Mouse (Mus musculus): ENCODE results near the gene Dclre1b. TPM values are rescaled to one million over a fixed set of nuclear protein-coding genes. Genes with fewer than 3 reads are reported as not detected.
"Not testable (repeated sequence)": the region's sequence is repeated elsewhere in the genome, so short reads cannot be mapped to it uniquely, and the experiment has no call there.

Dclre1b gene
- polyA plus RNA-seq, 1 experiment from 2014 or later: 21.1 TPM

DNA sequence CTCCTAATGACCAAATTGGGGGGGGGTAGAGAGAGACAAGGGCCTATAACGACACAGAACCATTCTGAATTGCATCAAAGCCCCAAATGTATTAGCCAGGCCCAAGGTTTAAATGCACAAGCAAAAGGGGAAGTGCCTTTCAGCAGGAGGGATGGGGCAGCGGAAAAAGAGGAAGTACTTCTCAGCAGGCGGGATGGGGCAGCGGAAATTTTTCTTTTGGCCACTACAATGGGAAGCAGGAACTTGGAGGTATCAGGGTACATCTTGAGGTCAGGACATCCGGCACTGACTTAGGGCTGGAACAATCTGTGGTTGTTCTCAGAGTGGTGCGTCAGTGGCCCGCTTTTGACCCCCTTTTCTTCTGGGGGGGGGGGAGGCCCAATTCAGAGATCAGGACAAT lies 31.7 kb upstream of the Dclre1b start:
- not testable (repeated sequence) for ATAC-seq; H3K9me3 ChIP-seq (ENCODE audit: control insufficient read depth, low read length); H3K36me3 ChIP-seq (ENCODE audit: control insufficient read depth, insufficient read depth, low read length); H3K4me1 ChIP-seq (ENCODE audit: control insufficient read depth, insufficient read depth, low read length); H3K9ac ChIP-seq (ENCODE audit: low read depth, low read length); H3K4me2 ChIP-seq (ENCODE audit: low read depth, low read length); H3K27me3 ChIP-seq (replicated peaks; ENCODE audit: control insufficient read depth, insufficient read depth, low read length); H3K27ac ChIP-seq (ENCODE audit: low read length); H3K4me3 ChIP-seq (ENCODE audit: low read length)
- 90% methylated on average over 7 of the region's 7 CpGs for WGBS

DNA sequence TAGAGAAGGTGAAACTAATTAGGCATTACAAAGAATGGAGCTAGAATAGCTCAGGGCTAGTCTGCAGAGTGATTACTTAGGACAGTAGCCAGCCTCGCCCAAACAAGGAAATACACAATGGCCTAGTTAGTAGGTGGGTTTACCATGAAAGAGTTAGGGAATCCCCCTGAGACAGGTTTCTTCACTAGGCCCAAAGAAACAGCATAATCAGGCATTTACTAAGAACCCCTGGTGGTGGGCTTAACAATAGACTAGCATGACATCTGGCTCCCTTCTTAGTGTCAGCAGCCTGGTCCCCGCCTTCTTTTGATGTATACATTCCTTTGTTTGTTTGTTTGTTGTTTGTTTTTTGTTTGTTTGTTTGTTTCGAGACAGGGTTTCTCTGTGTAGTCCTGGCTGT lies 31.0 kb upstream of the Dclre1b start:
- ATAC-seq; H3K36me3 ChIP-seq (ENCODE audit: control insufficient read depth, insufficient read depth, low read length); H3K9ac ChIP-seq (ENCODE audit: low read depth, low read length); H3K27me3 ChIP-seq (replicated peaks; ENCODE audit: control insufficient read depth, insufficient read depth, low read length); H3K4me2 ChIP-seq (ENCODE audit: low read depth, low read length); H3K4me1 ChIP-seq (ENCODE audit: control insufficient read depth, insufficient read depth, low read length); H3K4me3 ChIP-seq (ENCODE audit: low read length); H3K9me3 ChIP-seq (ENCODE audit: control insufficient read depth, low read length); H3K27ac ChIP-seq (ENCODE audit: low read length): not testable (repeated sequence)
- 80% methylated on average over 3 of the region's 3 CpGs for WGBS

DNA sequence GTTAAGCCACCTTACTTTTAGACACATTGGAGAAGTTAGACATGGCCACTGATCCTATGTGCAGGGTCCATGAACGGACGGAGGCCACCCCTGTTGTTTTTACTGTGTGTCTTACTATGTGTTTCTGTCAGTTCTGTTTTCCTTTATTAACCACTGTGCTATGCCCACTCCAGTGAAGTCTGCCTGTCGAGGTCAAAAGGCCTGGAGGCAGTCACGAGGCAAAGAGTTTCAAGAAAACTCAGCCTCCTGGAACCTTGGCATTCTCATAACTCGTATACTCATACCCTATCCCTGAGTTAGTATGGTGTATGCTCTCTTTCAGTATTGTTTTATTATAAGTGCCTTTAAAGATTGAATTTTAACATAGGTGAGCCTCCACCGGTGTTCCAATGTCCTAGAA lies 30.5 kb upstream of the Dclre1b start:
- no peak overlapping the region for H3K4me3 ChIP-seq (ENCODE audit: low read length)
- ATAC-seq: no peak
- H3K27ac ChIP-seq (ENCODE audit: low read length): no peak overlapping the region
- H3K4me2 ChIP-seq (ENCODE audit: low read depth, low read length): no peak overlapping the region
- H3K27me3 ChIP-seq (replicated peaks; ENCODE audit: control insufficient read depth, insufficient read depth, low read length): no peaks in the 10 kb centered on the region
- H3K36me3 ChIP-seq (ENCODE audit: control insufficient read depth, insufficient read depth, low read length): no peaks in the 10 kb centered on the region
- H3K9ac ChIP-seq (ENCODE audit: low read depth, low read length): no peak overlapping the region
- no peaks in the 10 kb centered on the region for H3K4me1 ChIP-seq (ENCODE audit: control insufficient read depth, insufficient read depth, low read length)
- 0 out of 2 replicates have a peak, but pooled peaks cover 4% of the 10 kb centered on the region for H3K9me3 ChIP-seq (ENCODE audit: control insufficient read depth, low read length)
- 93% methylated on average over 6 of the region's 6 CpGs for WGBS

DNA sequence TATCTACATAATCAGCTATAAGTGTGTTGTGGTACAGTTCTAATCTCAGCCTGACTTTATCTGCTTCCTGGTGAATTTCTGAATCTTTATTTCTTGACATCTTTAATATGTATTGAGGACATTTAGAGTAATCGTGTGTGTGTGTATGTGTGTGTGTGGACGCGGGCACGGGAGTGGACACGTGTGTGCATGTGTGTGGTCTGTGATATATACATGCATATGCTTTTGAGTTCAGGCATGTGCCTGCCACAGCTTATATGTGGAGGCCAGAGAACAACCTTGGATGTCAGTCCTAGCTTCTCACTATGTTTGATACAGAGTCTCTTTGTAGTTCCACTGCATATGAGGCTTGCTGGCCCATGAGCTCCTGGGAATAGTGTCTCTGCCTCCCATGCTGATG lies 27.2 kb upstream of the Dclre1b start:
- no peak overlapping the region for H3K4me2 ChIP-seq (ENCODE audit: low read depth, low read length)
- H3K9ac ChIP-seq (ENCODE audit: low read depth, low read length): no peak overlapping the region
- H3K27ac ChIP-seq (ENCODE audit: low read length): no peak overlapping the region
- no peaks in the 10 kb centered on the region for H3K36me3 ChIP-seq (ENCODE audit: control insufficient read depth, insufficient read depth, low read length)
- ATAC-seq: no peak
- no peaks in the 10 kb centered on the region for H3K27me3 ChIP-seq (replicated peaks; ENCODE audit: control insufficient read depth, insufficient read depth, low read length)
- no peaks in the 10 kb centered on the region; the same call in 1 of the 2 replicates for H3K4me1 ChIP-seq (ENCODE audit: control insufficient read depth, insufficient read depth, low read length)
- H3K4me3 ChIP-seq (ENCODE audit: low read length): no peak overlapping the region
- no peaks in the 10 kb centered on the region for H3K9me3 ChIP-seq (ENCODE audit: control insufficient read depth, low read length)
- 97% methylated on average over 5 of the region's 5 CpGs for WGBS

DNA sequence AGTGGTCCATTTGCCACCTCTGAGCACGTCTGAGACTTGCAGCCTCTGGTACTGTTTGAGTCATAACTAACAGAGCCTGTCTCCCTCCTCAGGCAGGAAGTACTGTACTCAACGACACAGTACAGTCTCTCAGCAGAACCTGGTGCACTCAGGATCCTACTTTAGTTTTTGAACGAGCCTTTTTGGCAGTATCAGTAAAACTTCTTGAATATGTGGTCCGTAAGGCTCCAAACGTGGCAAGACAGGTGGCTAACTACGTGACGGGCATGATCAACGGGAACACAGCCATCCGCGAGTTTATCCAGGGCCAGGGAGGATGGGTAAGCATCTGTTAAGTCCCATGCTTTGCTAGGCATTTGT lies 26.7 kb upstream of the Dclre1b start:
- no peaks in the 10 kb centered on the region for H3K27me3 ChIP-seq (replicated peaks; ENCODE audit: control insufficient read depth, insufficient read depth, low read length)
- no peak overlapping the region for H3K4me2 ChIP-seq (ENCODE audit: low read depth, low read length)
- no peak for ATAC-seq
- WGBS: 78% methylated on average over 10 of the region's 10 CpGs
- H3K4me1 ChIP-seq (ENCODE audit: control insufficient read depth, insufficient read depth, low read length): no peaks in the 10 kb centered on the region; the same call in 1 of the 2 replicates
- H3K9me3 ChIP-seq (ENCODE audit: control insufficient read depth, low read length): no peaks in the 10 kb centered on the region
- H3K36me3 ChIP-seq (ENCODE audit: control insufficient read depth, insufficient read depth, low read length): no peaks in the 10 kb centered on the region
- 0 out of 2 replicates have a peak overlapping the region, but pooled peaks have one; percentile 8 for H3K27ac ChIP-seq (ENCODE audit: low read length)
- H3K9ac ChIP-seq (ENCODE audit: low read depth, low read length): no peak overlapping the region
- H3K4me3 ChIP-seq (ENCODE audit: low read length): no peak overlapping the region

DNA sequence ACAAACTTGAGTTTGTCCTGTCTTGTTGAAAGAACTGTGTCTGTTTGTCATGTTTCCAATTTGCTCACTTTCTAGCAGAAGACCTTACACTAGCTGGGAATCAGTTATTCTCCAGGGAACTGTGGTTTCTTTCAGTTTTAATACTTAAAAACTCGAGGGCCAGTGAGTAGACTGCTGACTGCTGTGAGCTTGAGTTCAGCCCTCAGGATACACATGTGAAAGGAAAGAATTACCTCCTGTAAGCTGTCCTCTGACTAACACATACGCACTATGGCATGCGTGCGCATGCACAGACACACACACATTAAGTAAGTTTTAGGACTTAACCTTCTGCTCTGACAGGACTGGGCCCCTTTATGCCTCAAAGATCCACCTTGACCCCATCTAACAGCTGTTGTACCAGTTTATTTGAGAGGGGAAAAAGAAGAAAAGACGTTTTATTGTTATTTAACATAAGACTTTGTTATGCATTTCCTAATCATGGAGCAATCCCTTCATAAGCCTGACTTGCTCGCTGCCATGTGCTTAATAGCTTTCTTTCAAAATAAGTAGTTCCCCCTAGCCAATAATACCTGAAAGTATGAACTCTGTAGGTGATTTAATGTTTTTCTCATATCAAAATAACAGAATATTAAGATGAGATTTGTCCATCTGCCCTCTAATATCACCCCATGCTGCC lies 26.2 kb upstream of the Dclre1b start:
- Histone ChIP-seq H3K4me1 (ENCODE audit: control insufficient read depth, insufficient read depth, low read length) (no peaks in the 10 kb centered on the region; the same call in 1 of the 2 replicates), H3K4me3 (ENCODE audit: low read length) (no peak overlapping the region), H3K4me2 (ENCODE audit: low read depth, low read length) (no peak overlapping the region), H3K27me3 (replicated peaks; ENCODE audit: control insufficient read depth, insufficient read depth, low read length) (no peaks in the 10 kb centered on the region), H3K27ac (ENCODE audit: low read length) (0 out of 2 replicates have a peak overlapping the region, but pooled peaks have one; percentile 8), H3K9ac (ENCODE audit: low read depth, low read length) (no peak overlapping the region), H3K36me3 (ENCODE audit: control insufficient read depth, insufficient read depth, low read length) (no peaks in the 10 kb centered on the region), H3K9me3 (ENCODE audit: control insufficient read depth, low read length) (no peaks in the 10 kb centered on the region)
- ATAC-seq: no peak
- WGBS: 77% methylated on average over 6 of the region's 6 CpGs

DNA sequence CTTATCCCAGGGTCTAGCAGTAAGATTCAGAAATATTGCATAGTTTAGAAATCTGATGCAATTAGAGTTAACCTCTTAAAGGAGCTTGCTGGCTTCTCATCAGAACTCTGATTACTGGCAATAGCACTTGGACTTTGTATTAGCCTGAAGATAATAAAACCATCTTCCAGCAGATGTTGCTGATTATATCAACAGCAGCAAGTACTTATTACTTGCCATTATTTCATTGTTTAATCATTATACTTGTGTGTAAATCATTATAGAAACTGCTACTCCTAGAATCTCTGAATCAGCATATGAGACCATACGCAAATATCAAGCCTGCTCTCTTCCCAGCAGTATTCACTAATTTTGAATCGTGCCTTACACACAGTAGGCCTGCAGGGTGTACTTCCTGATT lies 24.8 kb upstream of the Dclre1b start:
- no peak overlapping the region for H3K27ac ChIP-seq (ENCODE audit: low read length)
- 66% methylated on average over 2 of the region's 2 CpGs for WGBS
- no peak overlapping the region for H3K4me3 ChIP-seq (ENCODE audit: low read length)
- no peaks in the 10 kb centered on the region for H3K36me3 ChIP-seq (ENCODE audit: control insufficient read depth, insufficient read depth, low read length)
- no peak overlapping the region for H3K4me2 ChIP-seq (ENCODE audit: low read depth, low read length)
- H3K27me3 ChIP-seq (replicated peaks; ENCODE audit: control insufficient read depth, insufficient read depth, low read length): no peaks in the 10 kb centered on the region
- no peaks in the 10 kb centered on the region for H3K9me3 ChIP-seq (ENCODE audit: control insufficient read depth, low read length)
- no peak overlapping the region for H3K9ac ChIP-seq (ENCODE audit: low read depth, low read length)
- no peaks in the 10 kb centered on the region; the same call in 1 of the 2 replicates for H3K4me1 ChIP-seq (ENCODE audit: control insufficient read depth, insufficient read depth, low read length)
- ATAC-seq: peak; percentile 79

DNA sequence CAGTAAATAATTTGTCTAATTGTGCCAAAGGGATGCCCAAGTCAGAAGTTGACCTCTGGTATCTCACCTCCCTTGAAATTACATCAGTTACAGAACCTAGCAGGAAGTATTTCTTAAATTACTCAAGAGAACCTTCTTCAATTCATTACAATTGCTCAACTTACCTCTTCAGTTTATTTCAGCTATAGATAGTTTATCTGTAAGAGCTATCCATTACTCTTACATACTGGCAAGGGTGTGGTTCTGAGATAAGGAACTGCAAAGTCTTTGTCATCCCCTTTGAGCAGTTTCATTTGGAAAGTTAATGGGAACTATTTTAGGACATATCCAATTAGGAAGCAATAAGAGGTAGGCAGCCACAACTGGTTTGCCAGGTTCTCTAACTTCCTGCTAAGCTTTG lies 23.2 kb upstream of the Dclre1b start, which contains the start of gene Bcl2l15:
Bcl2l15 (plus strand) TSS at position 176 of the 400 bp plus-strand sequence.
- Histone ChIP-seq H3K27ac (ENCODE audit: low read length) (peak within 1 kb of the TSS; percentile 52), H3K36me3 (ENCODE audit: control insufficient read depth, insufficient read depth, low read length) (no peaks in the 10 kb centered on the region), H3K9ac (ENCODE audit: low read depth, low read length) (no peak within 1 kb of the TSS), H3K4me1 (ENCODE audit: control insufficient read depth, insufficient read depth, low read length) (no peaks in the 10 kb centered on the region; the same call in 1 of the 2 replicates), H3K9me3 (ENCODE audit: control insufficient read depth, low read length) (no peaks in the 10 kb centered on the region), H3K27me3 (replicated peaks; ENCODE audit: control insufficient read depth, insufficient read depth, low read length) (no peaks in the 10 kb centered on the region), H3K4me3 (ENCODE audit: low read length) (no peak within 1 kb of the TSS), H3K4me2 (ENCODE audit: low read depth, low read length) (no peak within 1 kb of the TSS)
- ATAC-seq: peak; percentile 67

DNA sequence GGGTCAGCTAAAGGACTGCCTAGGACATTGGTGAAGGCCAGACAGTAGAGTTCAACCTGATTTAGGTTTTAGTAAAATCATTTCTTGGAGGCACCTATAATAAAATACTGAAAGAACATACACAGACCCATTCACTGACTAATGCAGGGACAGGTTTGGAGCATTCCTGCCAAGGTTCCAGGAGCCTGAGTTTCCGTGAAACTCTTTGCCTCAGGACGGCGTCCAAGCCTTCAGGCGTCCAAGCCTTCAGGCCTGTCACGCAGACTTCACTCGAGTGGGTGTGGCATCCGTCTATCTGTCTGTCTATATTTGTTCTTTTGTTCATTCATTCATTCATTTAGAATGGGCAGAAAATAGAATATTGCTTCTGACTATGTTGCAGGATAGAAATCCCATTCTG lies 21.9 kb upstream of the Dclre1b start:
- no peak overlapping the region for H3K4me3 ChIP-seq (ENCODE audit: low read length)
- ATAC-seq: no peak
- no peaks in the 10 kb centered on the region for H3K36me3 ChIP-seq (ENCODE audit: control insufficient read depth, insufficient read depth, low read length)
- no peaks in the 10 kb centered on the region; the same call in 1 of the 2 replicates for H3K4me1 ChIP-seq (ENCODE audit: control insufficient read depth, insufficient read depth, low read length)
- no peak overlapping the region for H3K9ac ChIP-seq (ENCODE audit: low read depth, low read length)
- no peaks in the 10 kb centered on the region for H3K9me3 ChIP-seq (ENCODE audit: control insufficient read depth, low read length)
- no peak overlapping the region for H3K4me2 ChIP-seq (ENCODE audit: low read depth, low read length)
- H3K27ac ChIP-seq (ENCODE audit: low read length): no peak overlapping the region
- 82% methylated on average over 7 of the region's 7 CpGs for WGBS
- no peaks in the 10 kb centered on the region for H3K27me3 ChIP-seq (replicated peaks; ENCODE audit: control insufficient read depth, insufficient read depth, low read length)

DNA sequence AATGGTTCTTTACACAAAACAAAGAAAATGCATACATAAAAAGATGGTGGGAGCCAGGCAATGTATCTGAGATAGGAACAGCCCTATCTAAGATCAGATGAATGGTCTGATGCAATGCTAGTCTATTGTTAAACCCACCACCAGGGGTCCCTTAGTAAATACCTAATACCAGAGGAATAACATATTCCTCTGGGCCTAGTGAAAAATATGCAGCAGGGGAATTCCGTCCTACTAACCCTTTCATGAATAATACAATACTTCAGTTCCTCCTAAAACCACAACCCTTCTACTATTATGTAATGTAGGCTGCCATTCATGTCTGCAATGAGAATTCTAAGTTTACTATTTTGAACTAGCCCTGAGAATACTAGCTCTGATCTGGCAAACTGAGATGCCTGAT lies 21.4 kb upstream of the Dclre1b start:
- not testable (repeated sequence) for H3K4me1 ChIP-seq (ENCODE audit: control insufficient read depth, insufficient read depth, low read length); H3K9ac ChIP-seq (ENCODE audit: low read depth, low read length); H3K9me3 ChIP-seq (ENCODE audit: control insufficient read depth, low read length); H3K27me3 ChIP-seq (replicated peaks; ENCODE audit: control insufficient read depth, insufficient read depth, low read length); H3K4me2 ChIP-seq (ENCODE audit: low read depth, low read length); H3K36me3 ChIP-seq (ENCODE audit: control insufficient read depth, insufficient read depth, low read length); H3K4me3 ChIP-seq (ENCODE audit: low read length); ATAC-seq; H3K27ac ChIP-seq (ENCODE audit: low read length)
- WGBS: 65% methylated on average over 1 of the region's 1 CpGs

Measured in intestine, embryonic 16.5 days (tissue).